Mouse (Mus musculus) yolk sac, embryonic 10.5 days (tissue): Measurements from ENCODE around the gene Ahr.

Experiments used
- DNase-seq: peaks from one replicate; pipeline ENCODE4 v3.0.0-alpha.2; 2017; ENCODE audit warnings: low spot score

Ahr gene

DNA sequence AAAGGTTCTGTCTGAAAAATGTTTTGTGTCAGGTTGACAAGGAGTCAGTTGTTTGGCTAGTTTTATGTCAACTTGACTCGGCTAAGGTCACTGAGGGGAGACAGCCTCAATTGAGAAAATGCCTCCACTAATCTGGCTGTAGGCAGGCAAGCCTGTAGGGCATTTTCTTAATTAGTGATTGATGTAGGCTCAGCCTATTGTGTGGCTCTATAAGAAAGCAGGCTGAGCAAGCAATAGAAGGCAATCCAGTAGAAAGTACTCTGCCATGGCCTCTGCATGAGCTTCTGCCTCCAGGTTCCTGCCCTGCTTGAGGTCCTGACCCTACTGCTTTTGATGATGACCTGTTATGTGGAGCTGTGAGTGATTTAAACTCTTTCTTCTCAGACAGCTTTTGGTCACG lies 33.4 kb downstream of the Ahr start:
- DNase-seq, result no peak

DNA sequence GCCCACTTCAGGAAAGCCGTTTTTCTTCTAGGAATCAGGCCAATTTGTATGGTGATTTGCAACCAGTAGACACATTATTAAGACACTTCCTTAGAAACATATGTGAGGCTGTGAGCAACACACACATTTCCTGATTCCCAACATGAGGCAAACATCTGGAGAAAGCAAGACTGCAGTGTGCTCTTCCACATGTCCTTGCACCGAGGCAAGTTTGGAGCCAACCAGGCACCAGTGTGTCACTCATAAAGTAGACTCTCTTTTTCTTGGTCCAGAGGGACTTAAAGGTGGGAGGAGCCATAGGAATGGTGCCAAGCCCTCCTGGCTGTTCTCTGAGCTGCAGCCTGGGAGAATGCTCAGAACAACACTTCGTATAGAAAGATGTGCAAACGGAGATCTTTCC lies 39.6 kb downstream of the Ahr start:
- no peak for DNase-seq

DNA sequence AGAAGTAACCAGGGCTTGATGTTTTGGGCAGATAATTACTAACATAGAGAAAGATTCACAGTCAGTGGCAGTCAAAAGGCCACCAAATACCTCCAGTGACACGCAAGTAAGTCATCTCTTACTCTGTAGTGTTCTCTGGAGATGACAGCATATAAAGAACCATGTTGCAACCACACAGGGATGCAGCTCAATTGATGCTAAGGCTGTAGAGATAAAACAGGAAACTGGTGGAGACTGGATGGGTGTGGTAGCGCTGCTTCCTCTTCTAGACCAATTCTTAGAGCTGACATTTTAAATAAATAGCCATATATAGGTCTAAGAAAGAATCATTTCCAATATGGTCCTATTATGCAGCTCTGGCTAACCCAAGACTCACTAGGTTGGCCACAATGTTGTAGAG lies 54.1 kb downstream of the Ahr start:
- no peak for DNase-seq

DNA sequence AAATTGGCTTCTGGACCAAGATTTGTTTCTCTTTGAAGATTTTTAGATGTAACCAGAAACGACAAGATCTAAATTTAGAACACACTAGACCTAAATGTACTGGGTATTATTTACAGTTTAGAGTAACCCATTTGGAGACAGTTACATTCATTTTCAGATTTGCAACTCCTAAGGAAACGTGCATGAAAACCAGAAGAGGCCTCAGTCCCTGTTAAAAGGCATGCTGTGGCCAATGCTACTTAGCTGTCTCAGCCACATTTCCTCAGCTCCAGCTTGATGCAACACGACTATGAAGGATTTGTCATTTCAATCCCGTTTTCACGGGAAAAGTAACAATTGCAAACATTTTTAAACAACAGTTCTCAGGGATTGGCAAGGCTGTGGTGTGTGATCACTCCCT lies 55.9 kb downstream of the Ahr start:
- no peak for DNase-seq

DNA sequence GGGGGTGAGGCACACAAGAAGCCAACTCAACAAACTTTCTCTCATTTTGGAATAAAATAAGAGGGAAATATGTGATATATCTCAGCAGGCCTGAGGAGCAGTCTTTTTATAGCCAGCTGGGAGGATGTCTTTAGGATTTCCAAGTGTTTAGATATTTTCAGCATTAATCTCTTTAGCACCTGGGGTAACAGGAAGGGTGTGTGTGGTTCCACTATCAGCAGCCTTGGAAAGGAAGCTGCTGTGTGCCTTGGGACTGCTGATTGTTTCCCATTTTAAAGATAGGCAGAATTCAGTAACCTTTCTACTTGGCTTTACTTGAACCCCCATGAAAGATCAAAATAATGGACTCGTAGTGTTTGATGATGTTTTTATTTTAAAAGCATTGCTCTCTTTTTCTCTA lies 71.4 kb downstream of the Ahr start:
- DNase-seq, result no peak

DNA sequence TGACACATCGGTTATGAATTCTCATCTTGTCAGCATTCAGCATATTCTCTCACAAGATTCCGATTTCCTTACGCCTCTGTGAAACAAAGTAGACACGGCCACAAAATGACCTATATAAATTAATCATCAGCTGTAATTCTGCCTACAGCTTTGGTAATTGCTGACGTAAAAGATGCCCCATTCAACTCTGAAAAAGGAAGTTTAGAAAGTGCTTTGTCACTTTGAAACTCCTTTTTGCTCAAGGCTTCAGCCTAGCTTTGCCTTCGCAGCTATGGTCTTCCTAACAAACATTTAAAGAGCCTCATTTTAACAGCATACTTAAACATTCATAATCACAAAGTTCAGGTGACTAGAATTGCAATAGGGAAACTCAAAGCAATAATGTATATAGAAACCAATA lies 72.2 kb downstream of the Ahr start:
- DNase-seq, result no peak

DNA sequence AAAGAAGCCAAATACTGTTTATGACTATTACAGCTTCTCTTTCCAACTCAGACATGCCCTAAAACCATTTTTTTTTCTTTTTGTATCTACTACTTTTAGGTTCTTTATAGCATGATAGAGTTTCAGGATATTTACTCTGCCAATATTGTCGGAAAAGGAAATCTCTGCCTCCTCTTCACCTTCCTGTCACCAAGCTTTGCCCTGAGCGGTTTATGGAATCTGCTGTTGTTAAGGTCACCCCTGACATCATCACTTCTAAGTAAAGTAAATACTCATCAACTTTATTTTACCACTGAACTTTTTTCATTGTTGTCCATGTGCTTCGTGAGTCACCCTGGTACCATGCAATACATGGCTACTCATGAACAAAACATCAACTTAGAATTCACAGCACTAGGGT lies 75.2 kb downstream of the Ahr start:
- no peak for DNase-seq
